Mouse (Mus musculus) cerebellum, postnatal 10 days (tissue): ENCODE measurements around the gene Ppp1r27.
A peak's percentile ranks its signal among the peaks of the same experiment; 100 is the strongest.

Experiments
- DNase-seq, 2 experiments: peaks; one replicate each; pipeline ENCODE4 v3.0.0; 2021; ENCODE audit warnings: mixed read lengths in 2 of 2

Gene Ppp1r27

DNA sequence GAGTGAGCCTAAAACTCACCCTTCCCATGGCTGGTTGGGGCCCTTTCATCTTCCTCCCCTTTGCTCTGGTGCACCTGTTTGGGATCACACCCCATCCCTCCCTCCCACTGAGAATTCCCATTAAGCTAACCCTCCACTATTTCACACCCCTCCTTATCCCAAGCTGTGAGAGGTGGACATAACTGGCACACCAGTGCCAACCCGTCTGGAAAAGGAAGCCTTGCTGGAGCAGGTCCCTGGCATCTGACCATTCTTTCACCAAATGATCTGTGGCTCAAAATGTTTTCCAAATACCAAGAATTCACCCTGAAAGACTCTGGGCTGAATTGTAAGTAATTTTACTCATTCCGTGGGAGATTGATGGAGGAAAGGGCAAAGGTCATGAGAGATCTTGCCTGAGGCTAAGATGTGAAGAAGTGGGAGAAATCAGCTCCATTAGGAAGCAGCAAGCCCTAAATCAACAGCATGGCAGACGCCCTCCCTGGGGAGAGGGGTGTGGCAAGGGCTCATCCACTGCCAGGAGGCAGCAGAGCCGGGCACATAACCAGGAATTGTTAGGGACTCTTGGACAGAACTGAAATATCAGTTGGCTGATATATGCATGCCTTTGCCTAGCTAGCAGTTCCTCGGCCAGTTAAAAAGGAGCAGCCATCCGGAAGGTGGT is 38.0 kb downstream of the Ppp1r27 start:
- peak; percentile 83 to 88 for DNase-seq

DNA sequence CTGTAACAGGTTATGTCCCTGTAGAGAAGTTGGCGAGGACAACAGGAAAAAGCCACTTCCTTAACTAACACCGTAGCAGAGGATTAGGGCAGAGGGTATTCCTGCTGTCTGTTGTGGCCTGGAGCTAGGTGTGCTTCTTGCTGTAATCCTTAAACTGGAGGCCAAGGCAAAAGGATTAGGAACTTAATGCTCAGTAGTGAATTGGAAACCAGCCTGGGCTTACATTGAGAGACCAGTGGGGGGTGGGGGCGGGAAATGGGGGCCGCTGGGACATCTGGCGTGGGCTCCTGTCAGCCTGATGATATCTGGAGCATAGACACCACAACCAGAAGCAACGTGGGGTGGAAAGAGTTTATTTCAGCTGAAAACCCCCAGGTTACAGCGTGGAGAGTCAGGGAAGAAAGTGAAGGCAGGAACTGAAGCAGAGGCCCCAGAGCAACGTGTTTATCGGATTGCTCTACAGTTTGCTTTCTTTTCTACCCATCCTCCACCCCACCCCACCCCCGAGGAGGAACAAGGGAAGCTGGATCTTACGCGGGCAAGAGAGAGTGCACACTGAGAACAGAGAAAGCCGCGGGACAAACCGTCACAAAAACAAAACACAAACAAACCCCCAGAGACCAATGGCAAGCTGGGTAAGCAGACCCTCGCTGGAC is 40.4 kb downstream of the Ppp1r27 start:
- no peak for DNase-seq

DNA sequence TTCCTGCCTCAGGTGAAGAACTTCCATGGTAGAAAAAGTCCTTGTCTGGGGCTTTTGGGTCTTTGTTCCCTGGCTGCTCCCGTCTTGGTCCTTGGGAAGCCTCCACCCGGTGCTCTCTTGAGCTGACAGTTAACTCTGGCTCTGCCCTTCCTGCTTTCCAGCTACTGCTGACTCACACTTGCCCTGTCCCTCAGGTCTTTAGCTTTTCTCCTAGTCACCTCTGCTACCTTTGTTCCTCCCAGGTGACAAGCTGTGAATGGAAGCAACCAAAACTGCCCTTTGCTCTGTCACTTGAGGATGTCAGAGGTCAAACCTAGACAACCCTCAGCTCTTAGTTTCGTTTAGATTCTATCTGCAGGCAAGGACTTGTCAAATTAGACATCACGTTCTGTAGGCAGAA is 41.0 kb downstream of the Ppp1r27 start:
- DNase-seq, result no peak

DNA sequence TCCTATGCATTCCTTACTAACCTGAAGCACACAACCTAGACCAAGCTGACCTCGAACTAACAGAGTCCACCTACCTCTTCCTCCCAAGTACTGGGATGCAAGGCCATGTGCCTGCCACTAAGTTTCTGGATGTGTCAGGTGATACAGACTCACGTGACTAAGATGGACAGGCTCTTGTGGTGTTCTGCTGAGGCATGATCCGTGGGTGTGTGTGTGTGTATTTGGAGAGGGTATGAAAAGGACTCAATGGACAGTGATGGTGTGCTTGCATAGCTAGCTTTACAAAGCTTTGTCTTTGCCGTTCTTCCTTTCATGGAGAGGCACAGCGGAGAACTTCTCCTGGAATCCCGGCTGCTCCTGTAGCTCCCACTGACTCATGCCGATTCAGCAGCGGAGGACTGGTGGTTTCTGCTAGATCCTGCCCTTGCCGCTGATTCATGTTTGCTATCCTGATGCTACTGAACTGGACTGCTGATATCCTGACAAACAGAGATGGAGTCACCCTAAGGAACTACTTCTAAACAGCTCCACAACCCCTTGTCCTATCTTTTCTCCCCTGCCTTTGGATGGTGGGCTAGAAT is 42.6 kb downstream of the Ppp1r27 start:
- DNase-seq, result no peak

DNA sequence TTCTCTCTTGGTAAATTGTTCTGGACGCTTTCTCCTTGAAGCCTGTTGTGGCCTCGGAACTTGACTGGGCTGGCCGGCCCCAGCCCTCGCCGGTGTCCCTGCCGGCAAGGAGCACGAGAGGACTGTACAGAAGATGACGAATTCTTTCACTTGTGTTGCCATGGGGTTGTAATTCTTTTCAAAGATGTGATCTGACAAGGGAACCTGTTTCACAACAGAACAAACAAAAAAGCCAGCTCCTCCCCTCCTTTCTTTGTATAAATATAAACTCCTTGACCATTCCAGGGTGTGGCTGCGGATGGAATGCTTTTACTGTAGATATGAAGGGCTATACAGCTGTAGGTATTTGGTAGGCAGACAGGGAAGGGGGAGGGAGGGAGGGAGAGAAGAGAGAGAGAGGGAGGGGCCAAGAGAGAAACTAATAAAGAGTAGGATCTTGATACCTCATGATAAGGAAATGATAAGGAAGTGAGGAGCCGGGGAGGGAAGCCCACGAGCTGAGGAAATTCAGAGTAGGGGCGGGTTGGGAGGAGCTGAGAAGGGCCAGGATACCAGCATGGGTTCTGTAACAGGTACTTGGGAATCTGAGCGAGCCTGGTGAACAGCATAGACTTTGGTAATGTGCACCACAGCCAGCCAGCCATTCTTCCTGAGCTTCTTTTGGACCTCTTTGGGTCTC is 43.2 kb downstream of the Ppp1r27 start:
- no peak for DNase-seq

DNA sequence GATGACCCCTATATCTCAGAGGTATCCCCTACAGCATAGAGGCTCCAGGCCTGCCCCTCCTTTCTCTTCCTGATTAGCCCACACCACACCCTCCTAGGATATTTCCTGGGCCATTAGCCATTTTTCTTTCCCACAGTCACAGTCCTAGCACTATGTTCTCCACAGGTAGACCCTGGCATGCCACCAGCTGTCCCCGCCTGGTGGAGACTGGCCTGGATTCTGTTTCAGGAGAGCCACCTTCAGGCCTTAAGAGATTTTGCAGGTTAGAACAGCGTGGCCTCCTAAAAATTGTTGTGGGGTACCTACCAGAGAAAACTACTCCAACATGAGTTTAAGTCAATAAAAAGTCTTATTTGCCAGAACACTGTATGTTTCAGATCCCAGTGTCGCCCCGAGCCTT is 44.0 kb downstream of the Ppp1r27 start:
- DNase-seq, result peak; percentile 80 to 84

DNA sequence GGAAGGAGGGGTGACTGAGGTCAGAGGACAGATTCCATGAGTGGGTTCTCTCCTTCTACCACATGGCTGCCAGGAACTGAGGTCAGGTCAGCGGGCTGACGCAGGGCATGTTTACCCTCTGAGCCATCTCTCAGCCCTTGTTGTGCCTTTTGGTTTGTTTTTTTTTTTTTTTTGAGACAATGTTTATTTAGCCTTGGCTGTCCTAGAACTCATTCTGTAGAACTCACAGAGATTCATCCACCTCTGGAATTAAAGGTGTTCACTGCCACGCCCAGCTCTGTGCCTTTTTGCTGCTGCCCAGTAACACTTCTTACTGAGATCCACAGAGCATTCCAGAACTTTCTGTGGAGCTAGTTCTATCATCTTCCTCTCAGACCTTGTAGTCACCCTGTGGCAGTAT is 45.3 kb downstream of the Ppp1r27 start:
- no peak for DNase-seq

DNA sequence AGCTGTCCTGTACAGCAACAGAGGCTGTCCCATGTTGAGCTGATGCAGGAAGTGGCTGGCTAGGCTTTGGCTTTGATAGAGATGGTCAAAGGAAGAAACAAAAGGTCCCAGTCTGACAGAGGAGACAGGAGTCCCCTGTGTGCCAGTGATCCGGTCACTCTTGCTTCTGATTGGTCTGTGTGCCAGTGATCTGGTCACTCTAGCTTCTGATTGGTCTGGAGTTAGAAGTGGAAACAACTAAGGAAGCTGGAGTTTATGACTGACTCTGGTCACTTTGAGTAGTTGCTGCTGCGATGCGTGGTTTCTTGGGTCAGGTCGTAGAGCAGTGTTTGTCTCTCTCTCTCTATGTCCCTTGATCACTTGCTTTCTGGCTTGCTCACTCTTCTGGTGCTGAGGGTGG is 49.2 kb downstream of the Ppp1r27 start:
- DNase-seq, result no peak

DNA sequence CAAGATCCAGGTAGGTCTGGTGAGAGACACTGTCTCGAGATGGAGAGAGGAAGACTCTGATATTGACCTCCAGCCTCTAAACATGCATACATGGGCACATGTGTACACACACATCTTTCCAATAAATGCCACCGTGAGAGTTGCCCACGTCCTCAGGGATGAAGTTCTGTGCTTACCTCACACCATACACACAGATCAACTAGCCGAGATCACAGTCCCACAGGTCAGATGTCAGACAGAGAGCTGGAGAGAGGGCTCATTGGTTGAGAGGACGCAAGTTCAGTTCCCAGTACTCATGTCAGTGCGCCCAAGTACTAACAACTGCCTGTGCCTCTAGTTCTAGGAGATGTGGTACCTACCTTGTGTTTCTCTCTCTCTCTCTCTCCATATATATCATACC is 49.9 kb downstream of the Ppp1r27 start:
- DNase-seq, result no peak

DNA sequence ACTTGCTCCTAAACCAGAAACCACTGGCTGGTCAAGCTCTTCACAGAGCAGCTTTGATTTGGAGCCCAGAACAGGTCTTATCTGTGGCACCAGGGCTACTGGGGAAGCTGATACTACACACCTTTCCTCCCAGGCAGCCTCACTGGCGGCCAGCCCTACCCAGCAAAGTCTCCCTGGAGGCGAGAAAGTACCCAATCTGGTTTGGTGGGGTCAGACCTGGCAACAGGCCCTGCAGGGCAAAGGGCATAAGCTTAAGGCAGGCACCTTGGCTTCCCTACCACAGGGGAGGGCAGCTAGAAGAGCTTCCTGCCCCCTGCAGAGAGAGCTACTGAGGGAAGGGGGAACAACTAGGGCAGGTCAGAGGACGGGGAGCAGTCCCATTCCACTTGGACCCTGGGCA is 50.6 kb downstream of the Ppp1r27 start:
- DNase-seq, result peak in 1 of 2 experiments; percentile 23
